ENCODE assay signal across 8 mouse cellular contexts in the genomic region with DNA sequence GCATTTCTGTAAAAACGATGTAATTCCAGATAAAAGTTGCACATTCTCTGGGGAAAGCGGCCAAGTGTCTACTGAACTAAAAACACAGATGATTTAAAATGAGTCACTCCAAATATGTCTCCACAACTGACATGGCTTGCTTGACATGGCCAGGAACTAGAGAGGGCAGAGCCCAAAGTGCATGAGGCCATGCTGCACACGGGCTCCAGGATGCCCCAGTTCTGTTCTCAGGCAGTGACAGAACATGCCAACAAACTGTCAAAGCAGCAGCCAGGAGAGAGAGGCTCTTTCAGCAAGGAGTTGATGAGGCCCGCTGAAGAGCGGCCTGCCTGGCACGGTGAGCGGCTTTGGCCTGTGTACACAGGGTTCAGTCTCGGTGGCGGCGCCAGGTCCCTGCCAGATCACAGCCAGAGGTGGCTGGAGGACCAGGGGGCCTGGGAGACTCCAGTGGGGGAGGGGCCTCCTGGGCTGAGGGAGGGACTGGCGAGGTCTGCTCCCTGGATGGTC.
A peak's percentile ranks its signal among the peaks of the same experiment; 100 is the strongest.
DNase-seq lines count a peak whose midpoint lies in the region; ATAC-seq and TF ChIP-seq lines count a peak whose summit lies in the region.

No protein-coding gene starts in this region.

- TF ChIP-seq CTCF in lung, embryonic 14.5 days (IDR thresholded peaks at IDR 0.05; ENCODE audit: low read depth): no peak

- H3K36me3 ChIP-seq in neural tube, embryonic 11.5 days (ENCODE audit: control insufficient read depth, insufficient read depth, low read length): no peaks in the 10 kb centered on the region
- H3K36me3 ChIP-seq in embryonic facial prominence, embryonic 15.5 days: no peaks in the 10 kb centered on the region
- no peaks in the 10 kb centered on the region for H3K36me3 ChIP-seq in heart, embryonic 12.5 days
- H3K36me3 ChIP-seq in lung, embryonic 14.5 days (ENCODE audit: insufficient read depth): no peaks in the 10 kb centered on the region

- 87% methylated on average over 11 of the region's 11 CpGs for WGBS in neural tube, embryonic 11.5 days
- 47% methylated on average over 11 of the region's 11 CpGs for WGBS in embryonic facial prominence, embryonic 15.5 days
- 32% methylated on average over 11 of the region's 11 CpGs for WGBS in heart, embryonic 12.5 days
- WGBS in lung, embryonic 14.5 days: 25% methylated on average over 11 of the region's 11 CpGs

- DNase-seq in neural tube, embryonic 11.5 days (ENCODE audit: low spot score): no peak
- no peak for DNase-seq in neural tube, embryonic 10.5 days (ENCODE audit: extremely low spot score, low spot score)
- peak; percentile 27 to 75 for DNase-seq in kidney, postnatal 25 days
- DNase-seq in lung, embryonic 14.5 days: peak; percentile 85
- peak; percentile 67 for DNase-seq in right cerebral cortex, postnatal 14 days

- no peaks in the 10 kb centered on the region for H3K27me3 ChIP-seq in neural tube, embryonic 11.5 days (ENCODE audit: control insufficient read depth, insufficient read depth, low read length)
- no peaks in the 10 kb centered on the region for H3K27me3 ChIP-seq in embryonic facial prominence, embryonic 15.5 days
- no peaks in the 10 kb centered on the region for H3K27me3 ChIP-seq in heart, embryonic 12.5 days (replicated peaks)
- no peaks in the 10 kb centered on the region for H3K27me3 ChIP-seq in lung, embryonic 14.5 days (ENCODE audit: insufficient read depth, low read length)

- H3K9ac ChIP-seq in neural tube, embryonic 11.5 days (ENCODE audit: low read length): 0 out of 2 replicates have a peak overlapping the region, but pooled peaks have one; percentile 5
- no peak overlapping the region for H3K9ac ChIP-seq in embryonic facial prominence, embryonic 15.5 days
- 0 out of 2 replicates have a peak overlapping the region, but pooled peaks have one; percentile 9 for H3K9ac ChIP-seq in heart, embryonic 12.5 days
- H3K9ac ChIP-seq in lung, embryonic 14.5 days: no peak overlapping the region

- no peaks in the 10 kb centered on the region; the same call in 1 of the 2 replicates for H3K4me1 ChIP-seq in neural tube, embryonic 11.5 days (ENCODE audit: control insufficient read depth, insufficient read depth, low read length)
- H3K4me1 ChIP-seq in embryonic facial prominence, embryonic 15.5 days: peaks cover 24% of the 10 kb centered on the region
- peaks cover 47% of the 10 kb centered on the region for H3K4me1 ChIP-seq in heart, embryonic 12.5 days (replicated peaks)
- H3K4me1 ChIP-seq in lung, embryonic 14.5 days (ENCODE audit: insufficient read depth): peaks cover 26% of the 10 kb centered on the region

- H3K9me3 ChIP-seq in neural tube, embryonic 11.5 days (ENCODE audit: control insufficient read depth, low read length): no peaks in the 10 kb centered on the region
- H3K9me3 ChIP-seq in embryonic facial prominence, embryonic 15.5 days (replicated peaks): no peaks in the 10 kb centered on the region
- H3K9me3 ChIP-seq in heart, embryonic 12.5 days (replicated peaks): no peaks in the 10 kb centered on the region
- no peaks in the 10 kb centered on the region for H3K9me3 ChIP-seq in lung, embryonic 14.5 days (ENCODE audit: low read depth, low read length)

- no peak overlapping the region for H3K4me2 ChIP-seq in neural tube, embryonic 11.5 days (ENCODE audit: low read depth)
- no peak overlapping the region for H3K4me2 ChIP-seq in embryonic facial prominence, embryonic 15.5 days (replicated peaks)
- peak overlapping the region; percentile 39; the same call in 1 of the 2 replicates for H3K4me2 ChIP-seq in heart, embryonic 12.5 days
- H3K4me2 ChIP-seq in lung, embryonic 14.5 days: no peak overlapping the region; the same call in 1 of the 2 replicates

- no peak overlapping the region for H3K27ac ChIP-seq in neural tube, embryonic 11.5 days (ENCODE audit: low read depth, low read length)
- peak overlapping the region; percentile 67 for H3K27ac ChIP-seq in embryonic facial prominence, embryonic 15.5 days (replicated peaks)
- peak overlapping the region; percentile 64 for H3K27ac ChIP-seq in heart, embryonic 12.5 days (ENCODE audit: poor library complexity, severe bottlenecking)
- H3K27ac ChIP-seq in lung, embryonic 14.5 days (ENCODE audit: low read depth): peak overlapping the region; percentile 82

- no peak overlapping the region for H3K4me3 ChIP-seq in neural tube, embryonic 11.5 days (ENCODE audit: low read depth, low read length)
- H3K4me3 ChIP-seq in embryonic facial prominence, embryonic 15.5 days (replicated peaks): no peak overlapping the region
- H3K4me3 ChIP-seq in heart, embryonic 12.5 days: no peak overlapping the region
- no peak overlapping the region for H3K4me3 ChIP-seq in lung, embryonic 14.5 days (ENCODE audit: low read depth, low read length)

- ATAC-seq in neural tube, embryonic 11.5 days (ENCODE audit: insufficient read depth, low FRiP score, low TSS enrichment): no peak
- peak; percentile 54 for ATAC-seq in embryonic facial prominence, embryonic 15.5 days (ENCODE audit: insufficient number of reproducible peaks, low FRiP score, low TSS enrichment, low read depth)
- ATAC-seq in heart, embryonic 12.5 days (ENCODE audit: insufficient number of reproducible peaks, low FRiP score): peak; percentile 68
- peak; percentile 93 for ATAC-seq in lung, embryonic 14.5 days (ENCODE audit: insufficient read depth)
- ATAC-seq in activated CD4-positive, CD25-positive, alpha-beta regulatory T cell, adult 4 months: no peak

Comparison
In these comparisons a context has a peak if more than half of its experiments do, and no peak if none do; other contexts are left out.
1. ATAC-seq: peak in embryonic facial prominence, embryonic 15.5 days (single experiment), heart, embryonic 12.5 days (single experiment) and lung, embryonic 14.5 days (single experiment); none in neural tube, embryonic 11.5 days (single experiment) and activated CD4-positive, CD25-positive, alpha-beta regulatory T cell, adult 4 months (single experiment).
2. DNase-seq: peak in kidney, postnatal 25 days (2 of 2), lung, embryonic 14.5 days (single experiment) and right cerebral cortex, postnatal 14 days (single experiment); none in neural tube, embryonic 11.5 days (single experiment) and neural tube, embryonic 10.5 days (single experiment).
3. H3K9ac ChIP-seq: peak in neural tube, embryonic 11.5 days (single experiment) and heart, embryonic 12.5 days (single experiment); none in embryonic facial prominence, embryonic 15.5 days (single experiment) and lung, embryonic 14.5 days (single experiment).